Mouse (Mus musculus) cerebral cortex, adult 2 months (tissue): ENCODE data around the gene Pced1b.

Experiments
- WGBS: fragments of 180-500 bp; shearing (Covaris S2); methylation state at CpG from one replicate; pipeline ENCODE4 v1.1.7; 2018; 5-methylcytosine and 5-hydroxymethylcytosine counted together

The Pced1b gene

DNA sequence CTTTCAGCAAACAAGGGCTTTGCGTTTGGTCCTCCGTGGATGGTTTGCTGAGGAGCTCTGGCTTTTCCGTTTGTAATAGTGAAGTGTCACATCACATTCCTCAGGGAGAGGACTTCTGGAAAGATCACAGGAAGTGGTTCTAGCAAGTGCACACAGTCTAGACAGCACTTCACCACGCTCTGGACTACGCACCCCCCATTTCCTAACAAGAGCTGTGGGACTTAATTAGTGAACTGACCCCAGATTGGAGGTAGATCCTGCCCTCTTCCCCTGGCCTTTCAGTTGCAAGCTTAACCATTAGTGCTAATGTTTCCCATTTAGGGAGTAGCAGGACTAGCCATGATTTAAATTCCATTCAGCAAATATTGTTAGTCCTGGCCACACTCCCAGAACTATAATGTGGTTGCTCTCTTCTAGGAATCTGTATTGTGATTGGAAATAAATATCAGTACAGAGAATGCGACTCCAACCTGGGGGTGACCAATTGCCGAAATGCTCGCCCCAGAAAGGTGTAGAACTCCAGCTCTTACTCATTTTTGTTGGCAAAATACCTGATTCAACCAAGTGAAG lies 10.4 kb downstream of the Pced1b start:
- WGBS: 68% methylated on average over 8 of the region's 8 CpGs

DNA sequence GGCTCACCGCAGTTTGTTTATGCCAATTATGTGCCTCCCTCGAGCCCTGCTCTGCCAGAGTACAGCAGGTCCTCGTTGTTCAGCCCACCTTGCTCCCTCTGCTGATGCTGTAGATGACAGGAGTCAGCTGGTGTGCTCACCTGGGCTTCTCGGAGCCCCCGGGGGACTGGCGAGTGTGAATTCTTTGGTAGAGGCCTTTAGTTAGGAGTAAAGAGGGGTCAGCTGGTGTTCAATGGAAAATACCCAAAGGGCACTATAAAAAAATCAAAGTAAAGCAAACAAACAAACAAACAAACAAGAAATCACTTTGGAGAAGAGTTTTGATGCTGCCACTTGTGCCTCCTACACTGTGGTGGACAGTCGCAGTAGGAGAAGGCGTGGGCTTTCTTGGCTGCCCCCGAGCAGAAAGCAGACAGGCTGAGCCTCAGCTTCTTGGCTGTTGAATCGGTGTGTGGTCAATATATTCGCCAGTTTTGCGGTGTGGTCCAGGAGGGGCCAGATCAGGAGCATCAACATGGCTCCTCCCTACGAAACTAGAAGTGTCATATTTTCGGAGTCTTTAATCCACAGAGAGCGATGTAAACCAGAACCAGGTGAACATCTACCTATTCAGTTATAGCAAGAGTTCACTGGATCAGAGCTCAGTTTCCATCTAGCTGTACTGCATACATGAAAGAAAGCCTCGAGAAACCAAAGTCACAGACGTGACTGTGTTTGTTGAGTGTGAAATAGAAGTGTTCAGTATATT lies 11.8 kb downstream of the Pced1b start:
- WGBS: 85% methylated on average over 17 of the region's 17 CpGs

DNA sequence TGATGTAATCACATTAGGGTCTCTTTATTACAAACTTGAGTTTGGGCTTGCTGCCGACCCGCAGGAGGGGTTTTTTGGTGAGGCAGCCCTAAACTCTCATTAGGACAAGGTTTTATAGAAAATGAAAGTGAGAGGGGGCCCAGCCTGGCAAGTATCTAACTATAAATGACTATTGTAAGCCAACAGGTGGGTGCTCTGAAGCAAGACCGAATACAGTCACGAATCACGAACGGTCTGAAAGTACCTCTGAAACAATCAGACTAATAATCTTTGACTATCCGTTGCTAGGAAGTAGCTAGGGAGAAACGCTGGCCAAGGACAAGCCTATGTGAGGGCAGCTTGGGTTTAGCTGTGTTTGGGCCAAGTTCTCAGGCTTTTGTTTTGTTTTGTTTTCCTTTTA lies 12.4 kb downstream of the Pced1b start:
- WGBS: 57% methylated on average over 8 of the region's 8 CpGs

DNA sequence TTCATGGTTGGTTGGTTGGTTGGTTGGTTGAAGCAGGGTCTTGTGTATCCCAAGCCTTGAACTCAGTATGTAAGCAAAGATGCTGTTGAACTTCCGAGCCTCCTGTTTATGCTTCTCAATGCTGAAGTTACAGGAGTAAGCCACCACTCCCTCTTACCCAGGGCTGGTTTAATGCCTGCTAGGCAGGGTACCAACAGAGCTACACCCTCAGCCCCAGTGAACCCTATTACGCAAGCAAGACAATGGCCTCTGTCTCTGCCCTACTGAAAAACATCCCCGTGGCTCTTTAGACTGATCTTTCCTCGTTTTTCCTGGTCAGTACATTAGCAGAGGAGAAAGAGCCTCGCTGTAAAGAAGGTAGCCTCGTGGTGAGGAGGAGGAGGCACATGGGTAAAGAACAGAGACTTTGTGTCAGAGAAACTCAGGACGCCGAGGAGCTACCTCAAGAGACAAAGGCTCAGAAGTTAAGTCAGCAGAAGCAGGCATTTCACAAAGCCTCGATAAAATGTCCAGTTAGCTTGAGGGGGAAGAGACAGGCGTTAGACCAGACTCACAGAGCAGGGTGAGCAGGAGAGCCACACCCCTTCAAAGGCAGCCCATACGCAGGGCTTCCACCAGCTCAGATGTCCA lies 13.2 kb downstream of the Pced1b start:
- 75% methylated on average over 11 of the region's 11 CpGs for WGBS

DNA sequence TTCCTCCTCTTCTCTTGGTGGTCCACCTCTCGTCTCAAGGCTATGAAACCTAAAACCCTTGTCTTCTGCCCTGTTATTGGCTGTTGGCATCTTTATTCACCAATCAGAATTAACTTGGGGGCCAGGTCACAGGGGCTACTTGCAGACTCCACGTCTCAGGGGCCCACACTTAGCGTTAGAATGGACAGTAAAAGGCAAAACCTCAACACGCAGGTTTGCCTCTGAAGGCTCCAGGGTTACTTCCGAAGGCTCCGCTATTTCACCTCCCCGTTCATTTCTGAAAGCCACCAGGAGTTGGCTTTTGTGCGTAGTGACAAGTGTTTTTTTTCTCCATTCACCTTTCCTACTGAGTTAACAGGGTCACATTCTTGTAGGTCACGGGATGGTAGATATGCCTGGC lies 15.3 kb downstream of the Pced1b start:
- 90% methylated on average over 9 of the region's 9 CpGs for WGBS

DNA sequence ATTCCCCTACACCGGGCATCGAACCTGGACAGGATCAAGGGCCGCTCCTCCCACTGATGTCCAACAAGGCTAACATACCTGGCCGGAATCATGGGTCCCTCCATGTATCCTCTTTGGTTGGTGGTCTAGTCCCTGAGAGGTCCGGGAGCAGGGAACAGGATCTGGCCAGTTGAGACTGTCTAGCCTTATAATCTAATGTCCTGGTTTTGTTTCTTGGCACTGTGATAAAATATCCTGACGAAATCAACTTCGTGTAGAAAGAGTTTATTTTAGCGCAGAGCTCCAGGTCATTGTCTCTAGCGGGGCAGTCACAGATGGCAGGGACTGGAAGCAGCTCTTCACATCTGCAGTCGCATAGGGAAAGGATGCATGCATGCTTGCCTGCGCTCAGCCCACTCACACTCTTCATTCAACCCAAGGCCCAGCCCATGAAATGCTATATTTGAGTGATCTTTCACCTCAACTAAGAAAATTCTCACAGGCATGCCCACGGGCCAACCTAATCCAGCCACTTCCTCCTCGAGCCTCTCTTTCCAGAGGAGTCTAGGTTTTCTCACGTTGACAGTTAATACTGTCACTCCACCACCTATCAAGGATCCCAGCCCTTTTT lies 19.4 kb downstream of the Pced1b start:
- 78% methylated on average over 14 of the region's 14 CpGs for WGBS

DNA sequence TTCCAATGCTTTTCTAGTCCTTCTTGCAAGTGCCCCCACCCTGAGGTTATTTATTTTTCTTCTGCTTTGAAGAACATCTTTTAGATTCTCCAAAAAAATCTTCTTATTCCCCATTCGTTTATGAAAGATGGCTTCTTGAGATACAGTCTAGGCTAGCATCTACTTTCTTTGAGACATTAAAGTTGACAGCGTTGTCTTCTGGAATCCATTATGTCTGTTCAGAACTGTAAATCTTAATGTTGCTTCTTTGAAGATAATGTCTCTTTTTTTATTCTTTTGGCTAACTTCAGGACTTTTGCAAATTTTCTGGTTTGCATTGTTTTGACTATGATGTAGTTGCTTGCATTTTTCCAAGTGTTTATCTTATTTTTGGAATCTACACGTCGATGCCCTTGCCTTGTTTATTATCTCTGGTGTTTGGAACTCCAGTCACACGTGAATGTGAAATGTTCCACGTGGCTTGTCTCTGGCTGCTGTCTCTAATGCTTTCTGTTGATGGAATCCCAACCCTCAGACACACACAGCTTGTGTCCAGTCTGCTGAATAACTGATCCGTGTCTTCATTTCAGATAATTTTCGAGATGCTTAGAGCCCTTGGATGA lies 20.3 kb downstream of the Pced1b start:
- 67% methylated on average over 8 of the region's 8 CpGs for WGBS

DNA sequence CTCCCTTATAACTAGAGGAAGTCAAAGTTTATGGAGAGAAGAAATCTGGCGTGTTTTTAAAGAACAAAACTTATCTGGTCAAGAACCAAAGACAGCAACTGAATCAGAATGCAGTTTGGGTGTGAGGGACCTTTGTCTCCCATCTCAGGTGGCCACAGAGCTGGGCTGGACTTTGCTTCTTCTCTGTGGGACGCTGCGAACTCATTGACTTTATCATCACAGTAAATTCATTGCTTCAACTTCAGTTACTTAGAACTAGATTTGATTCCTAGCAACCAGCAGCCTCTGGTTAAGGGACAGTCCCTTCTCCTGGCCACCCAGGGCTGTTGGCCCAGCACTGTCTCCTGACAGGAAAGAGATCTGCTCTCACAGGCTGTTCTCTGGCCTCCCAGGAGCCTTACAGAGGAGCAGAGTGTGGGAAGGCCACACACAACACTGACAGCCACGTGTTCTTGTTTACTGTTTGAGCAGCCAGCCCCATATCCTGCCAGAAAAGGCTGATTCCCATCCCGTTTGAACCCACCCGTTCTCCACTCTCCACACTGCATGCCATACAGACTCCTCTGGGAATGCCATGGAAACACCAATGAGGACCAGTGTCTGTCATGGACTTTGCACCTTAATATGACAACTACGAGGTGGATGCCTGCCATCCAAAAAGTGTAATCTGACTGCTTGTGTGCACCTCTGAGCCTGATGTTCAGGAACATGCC lies 25.2 kb downstream of the Pced1b start:
- 51% methylated on average over 7 of the region's 7 CpGs for WGBS

DNA sequence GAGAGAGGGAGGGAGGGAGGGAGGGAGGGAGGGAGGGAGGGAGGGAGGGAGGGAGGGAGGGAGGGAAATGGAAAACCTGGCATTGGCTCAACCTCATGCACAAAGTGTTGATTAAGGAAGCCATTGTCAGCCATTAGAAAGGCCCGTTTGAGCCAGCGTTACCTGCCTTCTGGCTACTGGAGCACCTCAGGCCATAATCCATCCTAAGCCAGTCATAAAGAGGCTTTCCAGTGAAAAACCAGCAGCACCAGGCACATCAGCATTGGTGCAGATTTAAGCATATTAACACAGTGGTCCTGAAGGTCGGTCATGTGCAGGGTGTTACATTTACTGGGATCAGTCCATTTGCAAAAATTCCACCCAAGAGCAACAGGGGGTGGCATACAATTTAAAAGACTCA lies 25.9 kb downstream of the Pced1b start:
- 70% methylated on average over 3 of the region's 3 CpGs for WGBS

DNA sequence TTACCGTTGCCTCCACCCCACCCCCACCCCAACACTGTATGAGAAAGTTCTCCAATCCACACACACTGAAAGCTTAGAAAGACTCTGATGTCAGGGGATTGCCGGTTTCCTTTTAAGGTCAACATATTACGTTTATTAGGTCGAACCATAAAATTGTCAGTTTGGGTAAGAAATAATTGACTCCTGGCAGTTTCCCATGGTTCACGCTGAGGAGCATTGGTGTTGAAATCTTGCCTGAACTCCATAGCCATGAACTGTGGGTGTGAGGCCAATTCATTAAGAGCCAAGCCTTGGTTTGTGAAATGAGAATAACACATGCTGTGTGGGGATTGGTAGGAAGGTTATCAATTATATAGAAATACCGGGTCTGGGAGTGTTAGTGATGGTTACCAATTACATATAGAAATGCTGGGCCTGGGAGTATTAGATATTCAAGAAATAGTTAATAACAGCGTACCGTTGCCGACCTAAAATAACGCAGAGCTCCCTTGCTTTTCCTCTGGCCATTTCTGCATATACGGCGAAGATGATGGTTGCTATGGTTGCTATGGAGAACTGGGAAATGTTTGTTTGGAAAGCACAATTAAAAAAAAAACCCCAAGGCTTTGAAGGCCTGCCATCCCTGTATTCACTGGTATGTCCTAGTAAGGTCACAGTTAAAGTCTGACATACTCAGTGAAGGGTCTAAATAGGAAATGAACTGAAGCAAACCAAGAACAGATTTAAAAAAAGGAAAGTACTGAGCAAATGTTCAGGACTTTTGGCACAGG lies 28.9 kb downstream of the Pced1b start:
- 73% methylated on average over 12 of the region's 12 CpGs for WGBS

DNA sequence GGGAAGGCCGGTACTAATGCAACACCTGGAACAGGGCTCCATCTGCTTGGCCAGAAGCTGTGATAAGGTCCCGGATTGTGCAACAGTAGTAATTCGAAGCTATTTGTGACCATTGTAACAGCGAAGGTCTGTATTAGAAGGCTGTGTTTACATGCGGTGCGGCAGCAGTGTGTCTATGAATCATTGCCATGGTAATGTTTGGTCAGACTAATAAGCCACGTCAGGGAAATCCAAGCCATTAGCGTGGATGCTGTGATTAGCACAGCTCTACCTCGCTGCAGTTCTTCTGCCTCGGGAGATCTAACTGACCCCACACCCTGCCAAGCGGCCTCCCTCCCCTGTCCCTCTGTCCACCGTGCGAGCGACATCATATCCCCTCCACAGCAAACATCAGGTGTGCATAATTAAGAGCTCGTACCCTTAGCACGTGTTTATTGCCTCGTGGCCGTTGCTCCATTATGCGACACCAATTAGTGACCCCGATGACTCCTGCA lies 29.8 kb downstream of the Pced1b start:
- 60% methylated on average over 20 of the region's 20 CpGs for WGBS

DNA sequence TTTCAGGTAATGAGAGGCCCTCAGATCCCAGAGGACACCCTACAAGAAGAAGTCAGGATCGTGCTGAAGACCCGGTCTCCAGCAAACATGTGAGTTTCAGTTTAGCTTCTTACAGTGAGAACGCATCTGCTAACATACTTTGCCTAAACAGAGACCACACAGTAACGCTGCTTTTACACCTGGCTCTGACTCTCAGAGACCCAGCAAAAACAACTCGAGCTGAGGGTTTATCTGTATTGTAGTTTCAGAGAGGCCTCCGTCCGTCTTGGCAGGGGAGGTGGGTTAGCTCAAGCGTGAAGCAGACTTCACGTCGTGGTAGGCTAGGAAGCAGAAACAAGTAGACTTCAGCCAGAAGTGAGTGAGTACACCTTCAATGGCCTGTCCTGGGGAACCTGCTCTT lies 30.4 kb downstream of the Pced1b start:
- 86% methylated on average over 10 of the region's 10 CpGs for WGBS

DNA sequence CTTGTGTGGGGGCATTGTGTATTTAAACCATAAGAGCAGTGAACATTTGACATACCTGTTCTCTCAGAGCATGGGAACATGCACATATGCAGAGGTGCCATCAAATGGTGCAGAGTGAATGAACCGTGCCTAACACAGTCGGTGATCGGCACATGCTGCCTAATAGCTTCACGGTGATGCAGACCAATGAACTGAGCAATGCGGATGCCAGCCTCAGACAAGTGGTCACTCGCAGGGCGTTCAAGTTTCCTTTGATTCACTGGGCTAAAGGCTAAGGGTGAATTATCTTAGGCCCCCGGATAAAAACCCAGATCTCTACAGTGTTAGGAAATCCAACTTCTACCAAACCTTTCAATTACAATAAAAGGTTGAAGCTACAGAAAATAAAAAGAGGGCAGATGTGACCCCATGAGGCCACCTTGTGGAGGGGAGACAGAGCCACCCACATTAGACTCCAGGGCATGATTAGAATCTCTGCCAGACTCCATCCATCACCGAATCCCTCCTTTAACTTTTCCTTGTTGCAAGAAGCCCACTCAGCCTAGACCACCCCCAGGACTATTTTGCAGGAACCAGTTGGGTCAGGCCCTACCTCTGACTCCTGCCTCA lies 31.5 kb downstream of the Pced1b start:
- WGBS: 96% methylated on average over 9 of the region's 9 CpGs

DNA sequence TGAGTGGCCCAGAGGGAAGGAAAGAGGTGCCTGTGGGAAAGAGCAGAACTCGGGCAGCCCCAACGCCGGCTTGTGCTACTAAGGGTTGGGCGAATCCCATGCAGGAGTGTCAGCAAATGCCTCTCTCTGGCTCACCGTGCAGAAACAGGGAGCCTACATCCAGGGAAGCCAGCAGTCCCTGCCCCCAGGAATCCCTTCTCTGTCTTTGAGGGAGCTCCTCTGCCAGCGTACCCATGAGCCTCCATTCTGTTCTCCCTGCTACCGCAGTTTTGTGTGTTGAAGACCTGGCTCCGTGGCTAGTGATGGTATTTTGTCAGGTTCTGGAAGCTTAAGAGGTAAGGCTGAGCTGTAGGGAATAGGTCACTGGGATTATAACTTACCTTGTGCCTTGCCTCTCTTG lies 33.2 kb downstream of the Pced1b start:
- WGBS: 92% methylated on average over 8 of the region's 8 CpGs

DNA sequence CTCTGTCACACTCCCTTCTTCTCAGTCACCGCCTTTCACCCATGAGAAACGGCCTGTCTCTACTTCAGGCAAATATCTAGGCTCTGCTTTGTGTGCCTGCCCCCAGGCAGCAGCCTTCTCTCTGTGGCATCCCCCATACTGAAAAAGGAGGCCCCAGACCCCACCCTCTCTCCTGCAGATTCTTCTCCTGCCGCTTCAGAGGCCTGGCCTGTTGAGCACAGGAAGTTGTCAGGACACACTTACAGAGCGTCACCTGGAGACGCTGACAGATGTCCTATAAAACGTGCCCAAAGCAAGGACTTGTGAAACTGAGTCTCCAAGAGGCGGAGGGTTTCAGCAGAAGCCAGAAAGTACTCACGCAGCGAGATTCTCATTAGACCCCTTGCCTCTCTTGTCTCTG lies 33.9 kb downstream of the Pced1b start:
- 82% methylated on average over 9 of the region's 9 CpGs for WGBS

DNA sequence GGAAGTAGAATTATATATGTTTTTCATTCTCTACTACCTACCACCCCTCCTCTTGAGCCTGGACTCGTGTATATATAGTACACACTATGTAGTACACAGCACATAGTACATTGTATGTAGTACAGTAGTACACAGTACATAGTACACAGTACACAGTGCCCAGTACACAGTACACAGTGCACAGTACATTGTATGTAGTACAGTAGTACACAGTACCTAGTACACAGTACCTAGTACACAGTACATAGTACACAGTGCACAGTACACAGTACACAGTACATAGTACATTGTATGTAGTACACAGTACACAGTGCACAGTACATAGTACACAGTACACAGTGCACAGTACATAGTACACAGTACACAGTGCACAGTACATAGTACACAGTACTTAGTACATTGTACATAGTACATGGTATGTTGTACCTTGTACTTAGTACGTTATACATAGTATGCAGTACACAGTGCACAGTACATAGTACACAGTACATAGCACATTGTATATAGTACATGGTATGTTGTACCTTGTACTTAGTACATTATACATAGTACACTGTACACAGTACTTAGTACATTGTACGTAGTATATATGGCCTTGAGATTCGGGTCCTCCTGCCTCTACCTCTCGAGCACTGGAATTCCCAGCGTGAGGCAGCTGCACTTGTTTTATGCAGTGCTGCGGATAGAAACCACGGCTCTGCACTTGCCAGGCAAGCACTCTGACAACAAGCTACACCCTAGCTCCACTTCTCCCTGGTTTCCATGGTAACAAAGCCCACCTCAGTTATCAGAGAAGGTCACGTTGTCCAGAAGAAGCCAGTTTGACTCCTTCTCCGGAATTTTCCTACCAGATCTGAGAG lies 35.0 kb downstream of the Pced1b start:
- 66% methylated on average over 10 of the region's 10 CpGs for WGBS

DNA sequence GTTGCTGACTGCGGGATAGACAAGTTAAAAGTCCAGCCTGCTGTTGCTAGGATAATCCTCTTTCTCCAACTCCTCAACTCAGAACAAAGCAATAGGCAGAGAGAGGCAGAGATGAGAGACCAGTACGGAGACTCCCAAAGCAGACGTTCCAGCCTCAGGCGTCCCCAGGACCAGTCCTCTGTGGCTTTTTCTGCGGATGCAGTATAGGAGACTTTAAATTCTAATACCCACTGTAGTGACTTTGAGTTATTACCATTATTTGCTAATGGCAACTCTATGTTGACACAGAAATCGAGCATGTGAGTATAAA lies 35.6 kb downstream of the Pced1b start:
- WGBS: 81% methylated on average over 6 of the region's 6 CpGs

DNA sequence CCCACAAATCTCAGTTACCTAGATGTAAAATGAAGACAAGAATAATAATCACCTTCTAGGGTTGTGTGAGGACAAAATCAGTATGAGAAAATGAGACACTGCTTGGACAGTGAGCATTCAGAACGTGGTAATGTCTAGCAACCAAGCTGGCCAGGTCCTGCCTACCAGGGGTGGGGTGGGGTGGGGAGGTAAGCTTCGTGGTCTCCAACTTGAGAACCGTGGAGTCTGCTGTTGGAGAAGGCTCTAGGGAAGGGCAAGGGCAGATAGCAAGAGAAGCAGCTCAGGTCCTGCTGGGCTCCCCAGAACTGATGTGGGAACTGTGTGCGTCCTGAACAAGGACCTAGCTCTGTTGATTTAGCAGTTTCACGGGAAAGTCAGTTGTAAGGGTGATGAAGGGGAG lies 37.3 kb downstream of the Pced1b start:
- 91% methylated on average over 5 of the region's 5 CpGs for WGBS

DNA sequence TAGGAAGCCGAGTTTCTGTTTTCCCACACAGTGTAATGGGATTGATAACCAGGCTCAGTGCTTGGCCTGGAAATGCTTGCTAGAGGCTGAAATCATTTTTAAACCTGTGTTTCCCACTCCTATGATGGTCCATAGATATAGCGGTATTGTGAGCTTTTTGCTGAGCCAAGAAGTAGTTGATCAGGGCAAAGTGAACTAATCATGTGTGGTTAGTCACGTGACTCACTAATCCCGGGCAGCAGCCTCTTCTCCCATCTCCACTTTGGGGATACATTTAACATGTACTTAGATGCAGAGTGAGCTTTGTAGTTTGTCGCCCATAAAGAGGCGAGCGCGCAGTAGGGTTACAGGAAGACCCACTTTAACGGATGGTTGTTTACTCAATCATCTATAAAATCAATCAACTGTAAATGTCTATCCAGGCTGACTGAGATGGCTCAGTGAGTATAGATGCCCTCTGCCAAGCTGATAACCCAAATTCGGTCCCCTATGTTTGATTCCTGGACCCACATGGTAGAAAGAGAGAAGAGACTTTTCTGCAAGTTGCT lies 38.8 kb downstream of the Pced1b start:
- WGBS: 92% methylated on average over 10 of the region's 10 CpGs
